Mouse (Mus musculus) midbrain, embryonic 13.5 days (tissue): ENCODE results near the gene Zfp598. TPM values are rescaled to one million over a fixed set of nuclear protein-coding genes. Genes with fewer than 3 reads are reported as not detected.
A peak's percentile ranks its signal among the peaks of the same experiment; 100 is the strongest.

Source experiments
- ATAC-seq: fragments of 200-750 bp; cut with Nextera tagmentation; 2 replicates; pipeline ENCODE4 v1.8.0; 2017; ENCODE audit warnings: mild to moderate bottlenecking, moderate TSS enrichment, moderate library complexity
- H3K27ac ChIP-seq: fragments of 300-500 bp; sonication (generic); 2 replicates; pipeline ENCODE4 v1.5.1; 2015; ENCODE audit warnings: inconsistent platforms, mild to moderate bottlenecking, moderate library complexity
- H3K27me3 ChIP-seq: fragments of 300-500 bp; sonication (generic); 2 replicates; pipeline ENCODE4 v1.6.1; 2015; ENCODE audit warnings: mild to moderate bottlenecking, inconsistent platforms
- H3K36me3 ChIP-seq: fragments of 300-500 bp; sonication (generic); 2 replicates; pipeline ENCODE4 v1.6.1; 2015; ENCODE audit warnings: mild to moderate bottlenecking, inconsistent platforms
- H3K4me1 ChIP-seq: fragments of 300-500 bp; sonication (generic); replicated peaks from 2 replicates; pipeline ENCODE4 v1.6.1; 2015; ENCODE audit warnings: inconsistent platforms
- H3K4me2 ChIP-seq: fragments of 300-500 bp; sonication (generic); replicated peaks from 2 replicates; pipeline ENCODE4 v1.6.1; 2015; ENCODE audit warnings: moderate library complexity, mild to moderate bottlenecking, inconsistent platforms
- H3K4me3 ChIP-seq: fragments of 300-500 bp; sonication (generic); replicated peaks from 2 replicates; pipeline ENCODE4 v1.5.1; 2015; ENCODE audit warnings: mild to moderate bottlenecking, inconsistent platforms
- H3K9ac ChIP-seq: fragments of 300-500 bp; sonication (generic); replicated peaks from 2 replicates; pipeline ENCODE4 v1.6.1; 2015; ENCODE audit warnings: mild to moderate bottlenecking, inconsistent platforms
- H3K9me3 ChIP-seq: fragments of 300-500 bp; sonication (generic); 2 replicates; pipeline ENCODE4 v1.6.1; 2016; ENCODE audit warnings: mild to moderate bottlenecking, inconsistent platforms
- WGBS: fragments of 180-500 bp; shearing (Covaris S2); methylation state at CpG from one replicate; pipeline ENCODE4 v1.1.7; 2015; 5-methylcytosine and 5-hydroxymethylcytosine counted together
- polyA plus RNA-seq: library from polyadenylated mRNA; unstranded; fragments of >200 nt; fragmentation: Nextera tagmentation; extraction: Ambion mirVana; gene quantifications from 2 replicates; pipeline ENCODE4 v1.2.1, GENCODE M21; 2015

Zfp598 gene
- polyA plus RNA-seq: 15.0 and 18.6 TPM in 2 replicates

DNA sequence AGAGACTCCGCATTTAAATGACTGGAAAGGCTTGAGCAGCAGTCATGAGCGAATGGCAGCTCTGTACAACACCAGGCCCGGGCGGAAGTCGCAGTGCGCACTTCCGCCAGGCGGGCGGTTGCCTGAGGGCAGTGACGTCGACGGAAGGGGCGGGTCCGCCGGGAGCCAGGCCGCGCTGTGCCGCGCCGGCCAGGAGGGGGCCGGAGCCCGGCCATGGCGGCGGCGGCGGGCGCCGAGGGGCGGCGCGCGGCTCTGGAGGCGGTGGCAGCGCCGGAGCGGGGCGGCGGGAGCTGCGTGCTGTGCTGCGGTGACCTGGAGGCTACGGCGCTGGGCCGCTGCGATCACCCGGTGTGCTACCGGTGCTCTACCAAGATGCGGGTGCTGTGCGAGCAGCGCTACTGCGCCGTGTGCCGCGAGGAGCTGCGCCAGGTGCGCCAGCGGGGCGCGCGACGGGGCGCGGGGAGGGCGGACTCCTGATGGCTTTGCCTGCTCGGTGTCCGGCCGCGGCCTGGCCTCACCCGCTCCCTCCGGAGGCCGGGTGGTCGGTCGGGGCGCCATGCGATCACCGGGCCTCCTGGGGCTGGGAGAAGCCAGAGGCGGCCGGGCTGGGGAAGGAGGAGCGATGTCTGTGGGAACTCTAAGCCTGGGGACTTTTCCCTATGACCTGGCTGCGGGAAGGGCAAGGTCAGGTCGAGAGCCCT, at the start of gene Zfp598:
TSS of gene Zfp598 (plus strand) at position 143 of the 701 bp plus-strand sequence.
- H3K36me3 ChIP-seq: no peaks in the 10 kb centered on the region
- H3K9me3 ChIP-seq: no peaks in the 10 kb centered on the region
- H3K27me3 ChIP-seq: no peaks in the 10 kb centered on the region
- H3K4me3 ChIP-seq: peak within 1 kb of the TSS; percentile 96
- ATAC-seq: peak; percentile 99
- peak within 1 kb of the TSS; percentile 84 for H3K27ac ChIP-seq
- H3K4me1 ChIP-seq: peaks cover 32% of the 10 kb centered on the region
- WGBS: under 1% methylated on average over 66 of the region's 80 CpGs
- H3K9ac ChIP-seq: peak within 1 kb of the TSS; percentile 98
- H3K4me2 ChIP-seq: peak within 1 kb of the TSS; percentile 82

DNA sequence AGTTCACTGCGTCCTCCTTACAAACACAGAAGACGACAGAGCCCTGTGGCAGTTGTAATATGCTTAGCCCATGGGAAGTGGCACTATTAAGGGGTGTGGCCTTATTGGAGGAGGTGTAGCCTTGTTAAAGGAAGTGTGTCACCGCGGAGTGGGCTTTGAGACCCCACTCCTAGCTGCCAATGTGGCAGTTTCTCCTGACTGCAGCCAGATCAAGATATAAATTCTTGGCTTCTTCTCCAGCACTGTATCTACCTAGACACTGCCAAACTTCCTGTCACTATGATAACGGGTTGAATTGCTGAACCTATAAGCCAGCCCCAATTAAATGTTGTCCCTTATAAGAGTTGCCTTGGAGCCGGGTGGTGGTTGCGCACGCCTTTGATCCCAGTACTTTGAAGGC, 44.0 kb upstream of the Zfp598 start:
- H3K36me3 ChIP-seq: peaks cover 100% of the 10 kb centered on the region
- ATAC-seq: no peak
- H3K4me3 ChIP-seq: no peak overlapping the region
- H3K27me3 ChIP-seq: no peaks in the 10 kb centered on the region
- WGBS: 93% methylated on average over 8 of the region's 8 CpGs
- H3K9ac ChIP-seq: no peak overlapping the region
- H3K27ac ChIP-seq: no peak overlapping the region
- no peaks in the 10 kb centered on the region for H3K9me3 ChIP-seq
- no peaks in the 10 kb centered on the region for H3K4me1 ChIP-seq
- no peak overlapping the region for H3K4me2 ChIP-seq

GRCm38 (mm10) chr17:24628646-24629045, 40.8 kb upstream of the Zfp598 start:
- no peak overlapping the region for H3K27ac ChIP-seq
- no peaks in the 10 kb centered on the region for H3K9me3 ChIP-seq
- no peaks in the 10 kb centered on the region for H3K27me3 ChIP-seq
- no peak for ATAC-seq
- H3K4me1 ChIP-seq: peaks cover 17% of the 10 kb centered on the region
- H3K4me3 ChIP-seq: no peak overlapping the region
- no peak overlapping the region for H3K9ac ChIP-seq
- WGBS: 54% methylated on average over 5 of the region's 5 CpGs
- H3K36me3 ChIP-seq: peaks cover 74% of the 10 kb centered on the region
- H3K4me2 ChIP-seq: no peak overlapping the region

GRCm38 (mm10) chr17:24630072-24630471, 39.4 kb upstream of the Zfp598 start:
- Histone ChIP-seq H3K4me1 (peaks cover 17% of the 10 kb centered on the region), H3K4me3 (no peak overlapping the region), H3K9ac (no peak overlapping the region), H3K4me2 (no peak overlapping the region), H3K27ac (no peak overlapping the region), H3K9me3 (no peaks in the 10 kb centered on the region), H3K27me3 (no peaks in the 10 kb centered on the region), H3K36me3 (peaks cover 60% of the 10 kb centered on the region)
- no peak for ATAC-seq
- 86% methylated on average over 14 of the region's 14 CpGs for WGBS

DNA sequence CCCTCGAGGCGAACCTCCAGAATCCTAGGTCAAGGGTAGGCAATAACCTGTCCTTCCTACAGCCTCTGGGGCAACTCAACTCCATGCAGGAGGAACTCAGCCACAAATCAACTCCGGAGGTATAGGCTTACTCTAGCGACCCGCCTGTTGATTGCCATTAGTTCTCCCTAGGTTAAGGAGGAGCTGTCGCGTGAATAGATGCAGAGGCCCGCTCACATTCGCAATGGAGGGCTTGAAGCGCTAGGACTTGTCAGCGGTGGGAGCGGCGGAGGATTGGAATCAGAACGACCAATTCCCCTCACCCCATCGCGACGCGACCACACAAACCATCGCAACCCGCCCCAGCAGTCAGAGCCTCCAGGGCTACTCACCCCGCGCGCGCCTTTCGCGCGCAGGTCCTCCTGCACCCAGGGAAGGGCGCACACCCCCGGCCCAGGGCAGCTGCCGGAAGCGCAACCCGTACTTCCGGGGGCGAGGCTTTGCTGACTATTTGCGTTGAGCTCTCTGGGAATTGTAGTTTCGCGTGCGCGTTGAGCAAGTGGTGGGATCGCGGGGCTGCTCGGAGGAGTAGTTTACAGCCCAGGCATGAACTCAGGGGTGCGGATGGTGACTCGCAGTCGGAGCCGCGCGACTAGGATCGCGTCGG, 37.2 kb upstream of the Zfp598 start, which contains the start of the genes Tsc2 and Nthl1:
TSS of gene Tsc2 (minus strand) at position 464 of the 646 bp plus-strand sequence.
TSS of gene Nthl1 (plus strand) at position 514 of the 646 bp plus-strand sequence.
- H3K4me2 ChIP-seq: peak within 1 kb of the TSS; percentile 88
- WGBS: 2% methylated on average over 51 of the region's 51 CpGs
- H3K4me1 ChIP-seq: peaks cover 17% of the 10 kb centered on the region

DNA sequence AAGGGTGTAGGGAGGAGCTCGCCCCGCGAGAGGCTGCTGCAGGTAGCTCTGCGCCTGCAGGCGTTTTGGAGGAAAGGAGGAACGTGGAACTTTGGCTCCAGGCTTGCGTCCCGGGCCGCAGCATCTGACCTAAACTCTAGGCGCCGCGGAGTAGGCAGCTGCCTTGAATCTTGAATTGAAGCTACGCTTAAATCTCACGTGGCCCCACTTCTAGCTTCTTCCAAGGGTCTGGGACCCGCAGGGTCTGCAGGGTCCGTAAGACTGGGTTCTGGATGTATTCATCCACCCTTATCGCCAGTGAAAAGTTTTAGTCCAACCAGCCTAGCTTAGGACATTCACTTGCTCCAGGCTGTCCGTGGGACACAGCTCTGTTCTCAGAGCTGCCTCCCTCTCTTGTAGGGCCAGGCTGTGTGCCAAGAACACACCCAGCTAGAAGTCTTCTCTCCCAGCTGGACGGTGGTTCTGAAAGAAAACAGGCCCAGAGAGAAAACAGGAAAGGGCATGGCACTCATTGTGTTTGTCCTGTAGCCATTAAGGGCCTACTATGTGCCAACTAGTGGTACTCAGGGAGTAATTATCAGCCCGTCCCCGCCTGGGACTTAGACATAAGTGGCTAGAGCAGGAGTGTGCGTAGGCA, 36.6 kb upstream of the Zfp598 start:
- Histone ChIP-seq H3K4me1 (peaks cover 17% of the 10 kb centered on the region), H3K9ac (peak overlapping the region; percentile 77), H3K27me3 (no peaks in the 10 kb centered on the region), H3K4me3 (peak overlapping the region; percentile 71), H3K36me3 (peaks cover 31% of the 10 kb centered on the region), H3K9me3 (no peaks in the 10 kb centered on the region), H3K27ac (peak overlapping the region; percentile 71), H3K4me2 (peak overlapping the region; percentile 88)
- 13% methylated on average over 22 of the region's 22 CpGs for WGBS
- ATAC-seq: no peak; the same call in none of the 2 replicates

More for the DNA sequence above, 37.2 kb upstream of the Zfp598 start, which contains the start of the genes Tsc2 and Nthl1:
- Histone ChIP-seq H3K9ac (peak within 1 kb of the TSS; percentile 77), H3K36me3 (peaks cover 38% of the 10 kb centered on the region), H3K27me3 (no peaks in the 10 kb centered on the region), H3K4me3 (peak within 1 kb of the TSS; percentile 71), H3K9me3 (no peaks in the 10 kb centered on the region), H3K27ac (peak within 1 kb of the TSS; percentile 71)
- ATAC-seq: peak; percentile 92

- H3K36me3 ChIP-seq: peaks cover 22% of the 10 kb centered on the region
- H3K4me3 ChIP-seq: no peak overlapping the region
- no peak overlapping the region for H3K9ac ChIP-seq
- ATAC-seq: no peak
- 97% methylated on average over 11 of the region's 11 CpGs for WGBS
- no peaks in the 10 kb centered on the region for H3K9me3 ChIP-seq
- no peaks in the 10 kb centered on the region for H3K27me3 ChIP-seq
- H3K4me2 ChIP-seq: no peak overlapping the region
- no peak overlapping the region for H3K27ac ChIP-seq
- H3K4me1 ChIP-seq: peaks cover 17% of the 10 kb centered on the region
Observed at GRCm38 (mm10) chr17:24633831-24634230, 35.7 kb upstream of the Zfp598 start.

DNA sequence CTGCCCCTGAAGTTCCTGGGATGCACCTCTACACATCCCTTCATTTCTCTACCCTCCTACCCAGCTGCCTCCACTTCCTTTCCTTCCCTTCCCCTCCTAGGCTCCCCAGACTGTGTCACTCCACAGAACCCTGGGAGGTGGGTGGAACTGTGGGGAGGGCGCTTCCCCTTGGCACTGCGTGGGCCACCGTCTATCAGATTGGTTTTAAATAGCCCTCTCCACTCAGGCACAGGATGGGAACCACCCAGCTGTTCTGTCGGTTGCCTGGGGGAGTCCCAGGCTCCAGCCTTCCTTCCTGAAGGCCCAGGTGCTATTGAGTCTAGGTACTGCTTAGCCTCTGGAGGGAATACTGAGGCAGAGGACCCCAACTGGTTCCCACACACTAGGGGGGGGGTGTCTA, 34.5 kb upstream of the Zfp598 start:
- Histone ChIP-seq H3K4me1 (peaks cover 17% of the 10 kb centered on the region), H3K9me3 (no peaks in the 10 kb centered on the region), H3K27ac (no peak overlapping the region), H3K27me3 (no peaks in the 10 kb centered on the region), H3K4me2 (no peak overlapping the region), H3K9ac (no peak overlapping the region), H3K4me3 (no peak overlapping the region), H3K36me3 (peaks cover 10% of the 10 kb centered on the region)
- ATAC-seq: no peak
- 93% methylated on average over 4 of the region's 4 CpGs for WGBS

DNA sequence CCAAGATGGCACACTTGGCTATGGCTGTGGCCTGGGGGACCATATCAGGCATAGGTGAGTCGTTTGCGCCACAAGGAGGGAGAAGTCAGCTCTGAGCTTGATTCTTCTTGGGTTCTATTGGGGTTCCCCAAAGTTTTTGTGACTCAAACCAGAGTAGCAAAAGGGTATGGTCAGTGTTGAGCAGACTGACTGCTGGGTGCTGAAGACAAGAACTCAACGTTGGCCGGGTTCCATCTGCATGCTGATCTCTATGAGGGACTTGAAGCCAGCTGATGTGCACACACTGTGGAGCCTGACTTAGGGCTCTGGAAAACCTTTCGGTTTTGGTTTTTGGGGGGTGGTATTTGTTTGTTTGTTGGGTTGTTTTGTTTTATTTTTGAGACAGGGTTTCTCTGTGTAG, 33.8 kb upstream of the Zfp598 start:
- Histone ChIP-seq H3K9ac (no peak overlapping the region), H3K9me3 (no peaks in the 10 kb centered on the region), H3K4me3 (no peak overlapping the region), H3K27ac (no peak overlapping the region), H3K4me1 (peaks cover 17% of the 10 kb centered on the region), H3K36me3 (peaks cover 6% of the 10 kb centered on the region), H3K27me3 (no peaks in the 10 kb centered on the region), H3K4me2 (no peak overlapping the region)
- 97% methylated on average over 5 of the region's 5 CpGs for WGBS
- no peak for ATAC-seq

DNA sequence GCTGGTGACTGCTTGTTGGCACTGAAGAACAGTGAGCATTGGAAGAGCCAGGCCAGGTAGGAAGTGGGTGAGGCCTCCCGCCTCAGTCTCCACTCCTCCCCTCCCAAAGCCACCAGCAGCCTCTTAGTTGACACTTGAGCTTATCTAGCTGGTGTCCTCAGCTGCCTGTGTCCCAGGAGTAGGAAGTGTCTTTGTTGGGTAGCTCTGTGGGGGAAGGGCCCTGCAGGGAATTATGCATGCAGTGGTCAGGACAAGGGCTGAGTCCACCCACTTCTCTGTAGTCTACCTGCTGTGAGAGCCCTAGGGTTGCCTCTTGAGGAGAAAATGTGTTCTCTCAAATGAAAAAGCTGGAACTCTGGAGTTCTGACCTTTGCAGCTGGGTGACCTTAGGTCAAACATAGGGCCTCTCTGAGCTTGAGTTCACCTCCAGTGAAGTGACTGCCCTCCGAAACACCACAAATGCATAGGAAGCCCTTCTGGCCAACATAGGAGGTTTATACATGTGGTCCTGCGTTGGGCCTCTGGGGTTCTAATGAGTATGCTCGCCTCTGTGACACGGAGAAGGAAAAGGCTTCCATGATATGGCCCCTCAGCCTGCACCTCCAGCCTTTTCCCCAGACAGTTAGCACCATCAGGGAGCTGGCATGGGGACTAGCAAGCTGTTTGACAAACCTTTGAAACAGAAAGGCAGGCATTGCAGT, 32.6 kb upstream of the Zfp598 start:
- Histone ChIP-seq H3K4me1 (peaks cover 12% of the 10 kb centered on the region), H3K9ac (peak overlapping the region; percentile 48; the same call in 1 of the 2 replicates), H3K9me3 (no peaks in the 10 kb centered on the region), H3K4me3 (no peak overlapping the region), H3K27ac (no peak overlapping the region), H3K27me3 (no peaks in the 10 kb centered on the region), H3K36me3 (0 out of 2 replicates have a peak, but pooled peaks cover 2% of the 10 kb centered on the region), H3K4me2 (no peak overlapping the region)
- no peak for ATAC-seq
- WGBS: 70% methylated on average over 5 of the region's 5 CpGs

- Histone ChIP-seq H3K4me1 (peaks cover 3% of the 10 kb centered on the region; the same call in 1 of the 2 replicates), H3K4me3 (no peak overlapping the region), H3K27ac (no peak overlapping the region), H3K27me3 (no peaks in the 10 kb centered on the region), H3K36me3 (0 out of 2 replicates have a peak, but pooled peaks cover 2% of the 10 kb centered on the region), H3K9me3 (no peaks in the 10 kb centered on the region), H3K4me2 (no peak overlapping the region), H3K9ac (no peak overlapping the region)
- no peak for ATAC-seq
- 90% methylated on average over 4 of the region's 4 CpGs for WGBS
Observed at GRCm38 (mm10) chr17:24638214-24638613, 31.3 kb upstream of the Zfp598 start.
